Mouse (Mus musculus): ENCODE measurements at regions not wholly inside any gene's neighbourhood (a gene's known extent, or its start where the extent isn't known, plus 50 kb on each side); places are given as distances from the start of the nearest gene placed in this dataset.

GRCm38 (mm10) chr8:103442420-103443125 lies 657.1 kb upstream of the Cdh11 start:
- no peak for DNase-seq

GRCm38 (mm10) chr8:103444577-103444976 lies 656.8 kb upstream of the Cdh5 start:
- no peak for DNase-seq

GRCm38 (mm10) chr8:103445378-103445777 lies 656.0 kb upstream of the Cdh5 start:
- DNase-seq = no peak

GRCm38 (mm10) chr8:103447916-103448315 lies 653.5 kb upstream of the Cdh5 start:
- DNase-seq = no peak

GRCm38 (mm10) chr8:103451381-103452018 lies 649.9 kb upstream of the Cdh5 start:
- no peak for DNase-seq

GRCm38 (mm10) chr8:103457176-103457575 lies 644.2 kb upstream of the Cdh5 start:
- no peak for DNase-seq

GRCm38 (mm10) chr8:103463557-103463956 lies 637.9 kb upstream of the Cdh5 start:
- DNase-seq = no peak

- DNase-seq = no peak
These were observed 636.6 kb upstream of the Cdh5 start for GRCm38 (mm10) chr8:103464777-103465353.

GRCm38 (mm10) chr8:103467536-103468160 lies 633.8 kb upstream of the Cdh5 start:
- DNase-seq = no peak

GRCm38 (mm10) chr8:103469049-103469448 lies 632.4 kb upstream of the Cdh5 start:
- DNase-seq = no peak

GRCm38 (mm10) chr8:103470316-103470715 lies 631.1 kb upstream of the Cdh5 start:
- DNase-seq = peak in 1 of 2 experiments; percentile 41

- no peak for DNase-seq
These were observed 625.3 kb upstream of the Cdh5 start for GRCm38 (mm10) chr8:103475816-103476797.

- no peak for DNase-seq
These were observed 619.2 kb upstream of the Cdh5 start for GRCm38 (mm10) chr8:103482033-103482720.

GRCm38 (mm10) chr8:103485441-103485840 lies 616.0 kb upstream of the Cdh5 start:
- no peak for DNase-seq

GRCm38 (mm10) chr8:103489411-103489810 lies 612.0 kb upstream of the Cdh5 start:
- no peak for DNase-seq

- DNase-seq = no peak
These were observed 608.4 kb upstream of the Cdh5 start for GRCm38 (mm10) chr8:103492914-103493517.

- DNase-seq = no peak
These were observed 607.4 kb upstream of the Cdh5 start for GRCm38 (mm10) chr8:103493932-103494493.

- no peak for DNase-seq
These were observed 606.8 kb upstream of the Cdh5 start for GRCm38 (mm10) chr8:103494670-103495069.

GRCm38 (mm10) chr8:103501328-103501727 lies 600.1 kb upstream of the Cdh5 start:
- no peak for DNase-seq

- no peak for DNase-seq
These were observed 598.2 kb upstream of the Cdh5 start for GRCm38 (mm10) chr8:103502991-103503767.

Measured in cerebellum, postnatal 25 days (tissue).